ENCODE assay signal across 33 mouse cellular contexts in the genomic region with DNA sequence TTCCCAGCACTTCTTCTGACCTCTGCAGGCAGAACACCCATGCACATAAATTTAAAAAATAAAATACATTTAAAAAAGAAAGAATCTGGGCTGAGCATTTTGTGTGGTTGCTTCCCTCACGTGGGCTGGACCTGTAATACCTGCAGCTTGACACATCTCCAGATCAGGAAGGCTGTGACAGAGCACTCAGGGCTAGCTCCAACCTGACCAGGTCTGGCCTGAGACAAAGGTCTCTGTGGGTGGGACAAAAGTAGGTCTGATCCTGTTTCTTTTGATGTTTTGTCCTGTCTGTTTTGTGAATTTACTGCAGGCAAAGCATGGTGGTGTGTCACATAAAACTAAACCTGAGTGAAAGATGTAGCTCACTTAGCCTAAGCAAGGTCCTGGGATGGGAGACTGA. TPM values are rescaled to one million over a fixed set of nuclear protein-coding genes. Genes with fewer than 3 reads are reported as not detected.
"Had no signal": no experiment of that assay in that cellular context is flagged by ENCODE, and none has a peak within 500 bp of the region (broad histone marks: within the 10 kb centered on the region; RNA-seq: fewer than 3 reads in every experiment).

No protein-coding gene starts in this region.

- H3K27ac ChIP-seq: limb, embryonic 12.5 days; limb, embryonic 13.5 days; limb, embryonic 15.5 days; liver, embryonic 12.5 days; liver, embryonic 13.5 days; liver, embryonic 14.5 days; liver, embryonic 15.5 days; lung, embryonic 15.5 days; macrophage; midbrain, embryonic 10.5 days; midbrain, embryonic 12.5 days; midbrain, embryonic 13.5 days; midbrain, embryonic 15.5 days; neural tube, embryonic 12.5 days; neural tube, embryonic 13.5 days had no signal

- H3K4me1 ChIP-seq: limb, embryonic 12.5 days; limb, embryonic 15.5 days; liver, embryonic 13.5 days; liver, embryonic 15.5 days; neural tube, embryonic 12.5 days had no signal

- H3K27me3 ChIP-seq: limb, embryonic 12.5 days; limb, embryonic 13.5 days; limb, embryonic 15.5 days; lung, embryonic 15.5 days; midbrain, embryonic 12.5 days; midbrain, embryonic 13.5 days; midbrain, embryonic 15.5 days; neural tube, embryonic 12.5 days; neural tube, embryonic 13.5 days had no signal

- H3K4me2 ChIP-seq: limb, embryonic 12.5 days; limb, embryonic 13.5 days; limb, embryonic 15.5 days; liver, embryonic 11.5 days; liver, embryonic 12.5 days; liver, embryonic 13.5 days; liver, embryonic 15.5 days; lung, embryonic 14.5 days; lung, embryonic 15.5 days; midbrain, embryonic 11.5 days; midbrain, embryonic 12.5 days; midbrain, embryonic 13.5 days; midbrain, embryonic 15.5 days; neural tube, embryonic 12.5 days; neural tube, embryonic 13.5 days had no signal

- H3K9ac ChIP-seq: limb, embryonic 12.5 days; limb, embryonic 13.5 days; limb, embryonic 15.5 days; liver, embryonic 12.5 days; liver, embryonic 13.5 days; liver, embryonic 14.5 days; liver, embryonic 15.5 days; liver, postnatal 0 days; lung, embryonic 14.5 days; lung, embryonic 15.5 days; midbrain, embryonic 12.5 days; midbrain, embryonic 13.5 days; midbrain, embryonic 15.5 days; neural tube, embryonic 12.5 days; neural tube, embryonic 13.5 days had no signal

- H3K9me3 ChIP-seq: limb, embryonic 12.5 days; limb, embryonic 13.5 days; limb, embryonic 15.5 days; liver, embryonic 12.5 days; liver, embryonic 13.5 days; liver, embryonic 15.5 days; lung, embryonic 15.5 days; midbrain, embryonic 10.5 days; midbrain, embryonic 12.5 days; midbrain, embryonic 13.5 days; midbrain, embryonic 15.5 days; neural tube, embryonic 12.5 days; neural tube, embryonic 13.5 days had no signal

- H3K36me3 ChIP-seq: limb, embryonic 12.5 days; limb, embryonic 13.5 days; limb, embryonic 15.5 days; liver, embryonic 12.5 days; liver, embryonic 13.5 days; liver, embryonic 15.5 days; lung, embryonic 15.5 days; midbrain, embryonic 10.5 days; midbrain, embryonic 12.5 days; midbrain, embryonic 13.5 days; midbrain, embryonic 15.5 days; neural tube, embryonic 12.5 days; neural tube, embryonic 13.5 days had no signal

- H3K4me3 ChIP-seq: limb, embryonic 12.5 days; limb, embryonic 13.5 days; limb, embryonic 15.5 days; liver, embryonic 12.5 days; liver, embryonic 13.5 days; liver, embryonic 15.5 days; lung, embryonic 15.5 days; megakaryocyte, embryonic 14.5 days; midbrain, embryonic 10.5 days; midbrain, embryonic 12.5 days; midbrain, embryonic 13.5 days; midbrain, embryonic 15.5 days; myocyte; neural tube, embryonic 12.5 days; neural tube, embryonic 13.5 days had no signal

- ATAC-seq: liver, embryonic 12.5 days; liver, postnatal 0 days; lung, postnatal 0 days; midbrain, embryonic 13.5 days; midbrain, embryonic 15.5 days; midbrain, embryonic 16.5 days had no signal

- DNase-seq: left cerebral cortex, postnatal 4 days; liver; liver, embryonic 13.5 days; liver, postnatal 0 days; lung, adult 18-20 months; lung, adult 2 months; lung, embryonic 14.5 days; lung, postnatal 10 days; lung, postnatal 14 days; lung, postnatal 36 days; lung, postnatal 4 days; midbrain, embryonic 14.5 days had no signal

RNA-seq across cellular contexts. Expression of a gene that starts 56.8 kb away (rescaled TPM):
- polyA plus RNA-seq: macrophage; myocyte; neural tube, embryonic 11.5 days; neural tube, embryonic 13.5 days had no signal
